Mouse (Mus musculus): ENCODE data around the gene Alk. TPM values are rescaled to one million over a fixed set of nuclear protein-coding genes. Genes with fewer than 3 reads are reported as not detected.
A peak's percentile ranks its signal among the peaks of the same experiment; 100 is the strongest.

The Alk gene
- polyA plus RNA-seq, 1 experiment from 2014 or later, result 8.3 TPM

- Histone ChIP-seq H3K27ac (replicated peaks) (no peak overlapping the region), H3K9me3 (replicated peaks) (no peaks in the 10 kb centered on the region), H3K4me2 (no peak overlapping the region), H3K4me1 (no peaks in the 10 kb centered on the region), H3K4me3 (replicated peaks) (no peak overlapping the region), H3K36me3 (no peaks in the 10 kb centered on the region), H3K27me3 (replicated peaks) (no peaks in the 10 kb centered on the region), H3K9ac (replicated peaks) (no peak overlapping the region)
- ATAC-seq (ENCODE audit: low FRiP score), result no peak
- 46% methylated on average over 3 of the region's 3 CpGs for WGBS
Measured at GRCm38 (mm10) chr17:71909107-71909506, 695.3 kb downstream of the Alk start.

GRCm38 (mm10) chr17:71881369-71881768, 723.1 kb downstream of the Alk start:
- no peaks in the 10 kb centered on the region for H3K27me3 ChIP-seq (replicated peaks)
- H3K9me3 ChIP-seq (replicated peaks), result no peaks in the 10 kb centered on the region
- H3K4me2 ChIP-seq, result no peak overlapping the region
- no peak overlapping the region for H3K27ac ChIP-seq (replicated peaks)
- WGBS, result 59% methylated on average over 6 of the region's 6 CpGs
- H3K9ac ChIP-seq (replicated peaks), result no peak overlapping the region
- no peaks in the 10 kb centered on the region for H3K36me3 ChIP-seq
- no peak overlapping the region for H3K4me3 ChIP-seq (replicated peaks)
- 0 out of 2 replicates have a peak, but pooled peaks cover 4% of the 10 kb centered on the region for H3K4me1 ChIP-seq
- ATAC-seq (ENCODE audit: low FRiP score), result peak; percentile 57; the same call in 1 of the 2 replicates

GRCm38 (mm10) chr17:71875492-71875891, 728.9 kb downstream of the Alk start:
- no peak for ATAC-seq (ENCODE audit: low FRiP score)
- no peak overlapping the region for H3K9ac ChIP-seq (replicated peaks)
- no peak overlapping the region for H3K4me3 ChIP-seq (replicated peaks)
- no peaks in the 10 kb centered on the region for H3K9me3 ChIP-seq (replicated peaks)
- no peaks in the 10 kb centered on the region for H3K4me1 ChIP-seq
- 83% methylated on average over 7 of the region's 7 CpGs for WGBS
- H3K4me2 ChIP-seq, result no peak overlapping the region
- no peaks in the 10 kb centered on the region for H3K27me3 ChIP-seq (replicated peaks)
- no peak overlapping the region for H3K27ac ChIP-seq (replicated peaks)
- no peaks in the 10 kb centered on the region for H3K36me3 ChIP-seq

- Histone ChIP-seq H3K27me3 (replicated peaks) (no peaks in the 10 kb centered on the region), H3K4me2 (no peak overlapping the region), H3K36me3 (no peaks in the 10 kb centered on the region), H3K4me1 (peaks cover 1% of the 10 kb centered on the region), H3K9me3 (replicated peaks) (no peaks in the 10 kb centered on the region), H3K27ac (replicated peaks) (no peak overlapping the region), H3K9ac (replicated peaks) (no peak overlapping the region), H3K4me3 (replicated peaks) (no peak overlapping the region)
- WGBS, result 93% methylated on average over 9 of the region's 9 CpGs
- ATAC-seq (ENCODE audit: low FRiP score), result no peak
Measured at GRCm38 (mm10) chr17:71874795-71875194, 729.6 kb downstream of the Alk start.

DNA sequence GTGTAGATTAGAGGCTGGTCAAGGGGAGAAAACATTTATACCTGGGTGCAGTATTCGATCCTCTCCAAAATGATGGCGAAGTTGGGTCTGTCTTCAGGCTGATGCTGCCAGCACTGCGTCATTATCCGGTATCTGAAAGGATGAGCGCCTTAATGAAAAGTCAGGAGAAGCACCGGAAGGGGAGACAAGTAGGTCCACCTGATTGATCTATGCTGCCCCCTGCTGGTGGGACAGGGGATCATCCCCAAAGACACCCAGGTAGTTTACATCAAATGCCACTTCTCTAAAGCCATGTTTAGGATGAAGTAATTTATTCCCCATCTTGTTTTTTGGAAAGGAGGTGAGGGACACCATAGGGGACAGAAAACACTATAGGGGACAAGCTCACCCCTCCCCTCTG, 730.4 kb downstream of the Alk start:
- Histone ChIP-seq H3K4me3 (replicated peaks) (no peak overlapping the region), H3K4me2 (no peak overlapping the region), H3K27me3 (replicated peaks) (no peaks in the 10 kb centered on the region), H3K9me3 (replicated peaks) (no peaks in the 10 kb centered on the region), H3K27ac (replicated peaks) (no peak overlapping the region), H3K9ac (replicated peaks) (no peak overlapping the region), H3K36me3 (no peaks in the 10 kb centered on the region), H3K4me1 (peaks cover 8% of the 10 kb centered on the region)
- WGBS, result 43% methylated on average over 6 of the region's 6 CpGs
- no peak for ATAC-seq (ENCODE audit: low FRiP score)

GRCm38 (mm10) chr17:71872976-71873375, 731.5 kb downstream of the Alk start:
- peaks cover 12% of the 10 kb centered on the region for H3K4me1 ChIP-seq
- no peaks in the 10 kb centered on the region for H3K36me3 ChIP-seq
- H3K9me3 ChIP-seq (replicated peaks), result no peaks in the 10 kb centered on the region
- no peak overlapping the region for H3K4me2 ChIP-seq
- ATAC-seq (ENCODE audit: low FRiP score), result no peak
- H3K27me3 ChIP-seq (replicated peaks), result no peaks in the 10 kb centered on the region
- H3K9ac ChIP-seq (replicated peaks), result no peak overlapping the region
- no peak overlapping the region for H3K27ac ChIP-seq (replicated peaks)
- no peak overlapping the region for H3K4me3 ChIP-seq (replicated peaks)
- 65% methylated on average over 5 of the region's 5 CpGs for WGBS

GRCm38 (mm10) chr17:71871981-71872380, 732.4 kb downstream of the Alk start:
- Histone ChIP-seq H3K4me1 (peaks cover 12% of the 10 kb centered on the region), H3K9ac (replicated peaks) (no peak overlapping the region), H3K27ac (replicated peaks) (no peak overlapping the region), H3K4me2 (no peak overlapping the region), H3K27me3 (replicated peaks) (no peaks in the 10 kb centered on the region), H3K36me3 (no peaks in the 10 kb centered on the region), H3K4me3 (replicated peaks) (no peak overlapping the region), H3K9me3 (replicated peaks) (no peaks in the 10 kb centered on the region)
- 87% methylated on average over 7 of the region's 7 CpGs for WGBS
- ATAC-seq (ENCODE audit: low FRiP score), result no peak

DNA sequence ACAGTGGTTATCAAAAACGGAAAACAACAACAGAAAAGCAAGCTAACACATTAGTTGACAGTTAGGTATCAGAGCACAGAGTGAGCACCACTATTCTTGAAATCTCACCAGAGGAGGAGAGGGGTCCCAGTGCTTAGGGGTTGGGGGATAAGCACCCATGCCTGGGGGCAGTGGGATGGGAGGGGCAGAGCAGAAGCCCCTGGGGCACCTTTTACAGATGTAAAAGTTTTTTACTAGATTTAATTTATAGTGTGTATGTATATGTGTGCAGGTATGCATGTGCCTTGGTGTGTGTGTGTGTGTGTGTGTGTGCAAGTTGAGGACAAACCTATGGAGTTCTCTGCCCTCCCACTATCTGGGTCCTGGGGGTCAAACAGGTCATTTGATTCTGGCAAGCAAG, 733.8 kb downstream of the Alk start:
- H3K9ac ChIP-seq (replicated peaks), result no peak overlapping the region
- no peaks in the 10 kb centered on the region for H3K9me3 ChIP-seq (replicated peaks)
- no peak overlapping the region for H3K27ac ChIP-seq (replicated peaks)
- no peaks in the 10 kb centered on the region for H3K27me3 ChIP-seq (replicated peaks)
- ATAC-seq (ENCODE audit: low FRiP score), result no peak
- H3K36me3 ChIP-seq, result no peaks in the 10 kb centered on the region
- H3K4me2 ChIP-seq, result no peak overlapping the region
- 89% methylated on average over 1 of the region's 1 CpGs for WGBS
- peaks cover 18% of the 10 kb centered on the region for H3K4me1 ChIP-seq
- H3K4me3 ChIP-seq (replicated peaks), result no peak overlapping the region

DNA sequence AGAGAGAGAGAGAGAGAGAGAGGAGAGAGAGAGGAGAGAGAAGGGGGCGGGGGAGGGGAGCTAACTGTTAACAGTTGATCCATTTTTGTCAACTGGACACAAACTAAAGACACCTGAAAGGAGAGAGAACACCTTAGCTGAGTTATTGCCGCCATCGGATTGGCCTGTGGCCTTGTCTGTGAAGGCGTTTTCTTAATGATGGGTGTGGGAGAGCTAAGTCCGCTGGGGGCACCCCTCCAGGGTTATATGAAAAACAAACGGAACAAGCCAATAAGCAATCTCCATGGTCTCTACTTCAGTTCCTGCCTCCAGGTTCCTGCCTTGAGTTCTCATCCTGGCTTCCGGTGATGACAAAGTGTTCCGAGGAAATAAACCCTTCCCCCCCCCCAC, 734.2 kb downstream of the Alk start:
- Histone ChIP-seq H3K36me3 (no peaks in the 10 kb centered on the region), H3K4me2 (no peak overlapping the region; the same call in 1 of the 2 replicates), H3K9me3 (replicated peaks) (no peaks in the 10 kb centered on the region), H3K4me3 (replicated peaks) (no peak overlapping the region), H3K9ac (replicated peaks) (no peak overlapping the region), H3K4me1 (peaks cover 18% of the 10 kb centered on the region), H3K27ac (replicated peaks) (no peak overlapping the region), H3K27me3 (replicated peaks) (no peaks in the 10 kb centered on the region)
- ATAC-seq (ENCODE audit: low FRiP score), result no peak
- WGBS, result 90% methylated on average over 8 of the region's 8 CpGs

- peak overlapping the region; percentile 59 for H3K9ac ChIP-seq (replicated peaks)
- peaks cover 18% of the 10 kb centered on the region for H3K4me1 ChIP-seq
- WGBS, result 6% methylated on average over 56 of the region's 60 CpGs
- ATAC-seq (ENCODE audit: low FRiP score), result peak; percentile 73
- peak overlapping the region; percentile 46 for H3K4me3 ChIP-seq (replicated peaks)
- no peak overlapping the region; the same call in 1 of the 2 replicates for H3K27ac ChIP-seq (replicated peaks)
- no peaks in the 10 kb centered on the region for H3K27me3 ChIP-seq (replicated peaks)
- H3K9me3 ChIP-seq (replicated peaks), result no peaks in the 10 kb centered on the region
- H3K4me2 ChIP-seq, result peak overlapping the region; percentile 89
- H3K36me3 ChIP-seq, result no peaks in the 10 kb centered on the region
Measured at GRCm38 (mm10) chr17:71869372-71870231, 734.8 kb downstream of the Alk start.

- Histone ChIP-seq H3K9ac (replicated peaks) (no peak overlapping the region; the same call in 1 of the 2 replicates), H3K27ac (replicated peaks) (no peak overlapping the region), H3K4me3 (replicated peaks) (no peak overlapping the region), H3K9me3 (replicated peaks) (no peaks in the 10 kb centered on the region), H3K4me2 (peak overlapping the region; percentile 89), H3K4me1 (peaks cover 18% of the 10 kb centered on the region), H3K27me3 (replicated peaks) (no peaks in the 10 kb centered on the region), H3K36me3 (no peaks in the 10 kb centered on the region)
- 51% methylated on average over 12 of the region's 12 CpGs for WGBS
- ATAC-seq (ENCODE audit: low FRiP score), result 0 out of 2 replicates have a peak, but pooled peaks have one; percentile 51
Measured at GRCm38 (mm10) chr17:71868828-71869227, 735.6 kb downstream of the Alk start.

DNA sequence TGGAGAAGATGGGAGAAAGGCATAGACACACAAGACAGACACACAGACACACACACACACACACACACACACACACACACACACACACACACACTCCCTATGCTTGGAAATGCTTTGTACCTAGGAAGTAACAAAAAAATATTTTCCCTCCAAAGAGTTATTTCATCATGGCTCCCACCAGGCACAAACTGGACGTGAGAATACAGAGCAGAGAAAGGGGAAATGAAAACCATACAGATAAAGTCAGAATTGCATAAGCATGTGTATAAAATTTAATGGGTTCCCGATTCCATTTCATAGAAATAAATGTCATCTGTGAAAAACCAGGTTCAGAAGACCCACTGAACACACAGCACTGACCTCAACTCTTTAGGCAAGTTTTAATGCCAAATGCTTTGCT, 736.5 kb downstream of the Alk start:
- Histone ChIP-seq H3K9ac (replicated peaks) (no peak overlapping the region), H3K9me3 (replicated peaks) (no peaks in the 10 kb centered on the region), H3K4me3 (replicated peaks) (no peak overlapping the region), H3K4me2 (no peak overlapping the region), H3K27me3 (replicated peaks) (no peaks in the 10 kb centered on the region), H3K27ac (replicated peaks) (no peak overlapping the region), H3K36me3 (no peaks in the 10 kb centered on the region), H3K4me1 (peaks cover 18% of the 10 kb centered on the region)
- 85% methylated on average over 2 of the region's 2 CpGs for WGBS
- no peak for ATAC-seq (ENCODE audit: low FRiP score)

Data from neural tube, embryonic 15.5 days (tissue).